In genomic region chr12:107183283-107183682, GRCm38 (mm10) we compare ENCODE assay signal across 9 mouse cellular contexts.
DNase-seq lines count a peak whose midpoint lies in the region; ATAC-seq lines count a peak whose summit lies in the region.
"Had no signal": no experiment of that assay in that cellular context is flagged by ENCODE, and none has a peak within 500 bp of the region (broad histone marks: within the 10 kb centered on the region; RNA-seq: fewer than 3 reads in every experiment).

No protein-coding gene starts in this region.

- ATAC-seq in heart, embryonic 13.5 days (ENCODE audit: extremely low read depth, insufficient number of reproducible peaks, low FRiP score, low TSS enrichment) = no peak
- ATAC-seq in inflammation-experienced regulatory T-cells, adult 6 months = peak; percentile 82
- ATAC-seq: liver, postnatal 0 days had no signal

- H3K27ac ChIP-seq in heart, embryonic 13.5 days (replicated peaks) = no peak overlapping the region

- WGBS in heart, embryonic 13.5 days = 50% methylated on average over 9 of the region's 9 CpGs

- intact Hi-C loops in heart, postnatal 25 days (cut with DNase I) = no loop called here

- H3K4me3 ChIP-seq in heart, embryonic 13.5 days = no peak overlapping the region

- no peaks in the 10 kb centered on the region for H3K9me3 ChIP-seq in heart, embryonic 13.5 days

- DNase-seq in heart, postnatal 25 days (ENCODE audit: low spot score) = no peak
- peak; percentile 35 for DNase-seq in retina, postnatal 1 day
- DNase-seq in retina, embryonic 14.5 days (ENCODE audit: low spot score) = no peak
- DNase-seq in thymus, postnatal 4 days = peak; percentile 85
- DNase-seq in adipocyte (ENCODE audit: low spot score) = no peak
- no peak for DNase-seq in urinary bladder, postnatal 36 days (ENCODE audit: low spot score in 2 of 2)
- DNase-seq: liver, postnatal 0 days had no signal

- H3K4me1 ChIP-seq in heart, embryonic 13.5 days = no peaks in the 10 kb centered on the region

- H3K4me2 ChIP-seq in heart, embryonic 13.5 days = peak overlapping the region; percentile 21; the same call in 1 of the 2 replicates

- no peak overlapping the region for H3K9ac ChIP-seq in heart, embryonic 13.5 days
- H3K9ac ChIP-seq: liver, postnatal 0 days had no signal

- no peaks in the 10 kb centered on the region for H3K36me3 ChIP-seq in heart, embryonic 13.5 days

- peaks cover 11% of the 10 kb centered on the region for H3K27me3 ChIP-seq in heart, embryonic 13.5 days (replicated peaks)

Comparison
In these comparisons a context has a peak if more than half of its experiments do, and no peak if none do; other contexts are left out.
1. DNase-seq: peak in retina, postnatal 1 day (single experiment) and thymus, postnatal 4 days (single experiment); none in heart, postnatal 25 days (single experiment), retina, embryonic 14.5 days (single experiment), adipocyte (single experiment) and urinary bladder, postnatal 36 days (0 of 2).